Mouse (Mus musculus): ENCODE data around the gene Gucd1.

DNA sequence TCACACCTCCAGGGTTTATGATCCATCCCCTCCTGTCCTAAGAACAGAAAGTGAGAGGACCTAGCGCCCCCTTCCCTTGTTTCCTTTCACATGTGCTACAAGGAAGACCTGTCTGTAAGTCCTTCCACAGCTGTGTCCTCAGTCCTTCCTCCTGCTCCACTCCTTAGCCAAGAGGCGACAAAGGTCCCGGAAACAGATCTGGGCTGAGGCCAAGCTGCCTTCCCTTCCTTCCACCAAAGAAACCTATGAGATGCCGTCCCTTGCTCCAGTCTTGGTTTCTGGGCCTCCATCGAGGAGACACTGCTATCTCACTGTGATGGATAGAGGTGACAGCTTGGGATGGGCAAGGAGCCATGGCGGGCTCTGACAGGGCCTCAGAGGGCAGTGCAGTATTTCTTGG, 182.7 kb downstream of the Gucd1 start:
- TF ChIP-seq POLR2A (IDR thresholded peaks at IDR 0.05; ENCODE audit: control insufficient read depth, extremely low read depth, insufficient read depth, low read length, poor library complexity) (no peak), CTCF (IDR thresholded peaks at IDR 0.05; ENCODE audit: borderline replicate concordance, control insufficient read depth, extremely low read depth, insufficient read depth, low read length, poor library complexity) (no peak)
